Mouse (Mus musculus): ENCODE data around the gene Hoxa5.

Gene Hoxa5

GRCm38 (mm10) chr6:52227470-52228222, 23.3 kb upstream of the Hoxa5 start:
- DNase-seq (ENCODE audit: low read depth, low spot score), result no peak

GRCm38 (mm10) chr6:52226569-52227257, 22.3 kb upstream of the Hoxa5 start:
- DNase-seq (ENCODE audit: low read depth, low spot score), result no peak

GRCm38 (mm10) chr6:52225612-52226568, 21.5 kb upstream of the Hoxa5 start:
- DNase-seq (ENCODE audit: low read depth, low spot score), result peak; percentile 90

GRCm38 (mm10) chr6:52224895-52225611, 20.7 kb upstream of the Hoxa5 start:
- DNase-seq (ENCODE audit: low read depth, low spot score), result no peak

GRCm38 (mm10) chr6:52223939-52224760, 19.8 kb upstream of the Hoxa5 start:
- no peak for DNase-seq (ENCODE audit: low read depth, low spot score)

- no peak for DNase-seq (ENCODE audit: low read depth, low spot score)
Observed at GRCm38 (mm10) chr6:52222729-52223128, 18.3 kb upstream of the Hoxa5 start.

- DNase-seq (ENCODE audit: low read depth, low spot score), result no peak
Observed at GRCm38 (mm10) chr6:52221993-52222685, 17.8 kb upstream of the Hoxa5 start.

GRCm38 (mm10) chr6:52221337-52221992, 17.1 kb upstream of the Hoxa5 start, which contains the start of gene Hoxa7:
TSS of gene Hoxa7 (minus strand) at chr6:52221854.
- DNase-seq (ENCODE audit: low read depth, low spot score), result peak; percentile 96

GRCm38 (mm10) chr6:52220865-52221310, 16.5 kb upstream of the Hoxa5 start:
- DNase-seq (ENCODE audit: low read depth, low spot score), result no peak

- no peak for DNase-seq (ENCODE audit: low read depth, low spot score)
Observed at GRCm38 (mm10) chr6:52220003-52220864, 15.8 kb upstream of the Hoxa5 start.

- DNase-seq (ENCODE audit: low read depth, low spot score), result no peak
Observed at GRCm38 (mm10) chr6:52219234-52219942, 15.0 kb upstream of the Hoxa5 start.

- DNase-seq (ENCODE audit: low read depth, low spot score), result no peak
Observed at GRCm38 (mm10) chr6:52218643-52219215, 14.3 kb upstream of the Hoxa5 start.

GRCm38 (mm10) chr6:52217895-52218642, 13.7 kb upstream of the Hoxa5 start:
- no peak for DNase-seq (ENCODE audit: low read depth, low spot score)

GRCm38 (mm10) chr6:52217459-52217768, 13.0 kb upstream of the Hoxa5 start:
- DNase-seq (ENCODE audit: low read depth, low spot score), result peak; percentile 94

GRCm38 (mm10) chr6:52216691-52217458, 12.5 kb upstream of the Hoxa5 start:
- DNase-seq (ENCODE audit: low read depth, low spot score), result no peak

Measured in mesoderm, embryonic 11.5 days (tissue).